Mouse (Mus musculus) forebrain, embryonic 12.5 days (tissue): Measurements from ENCODE around the gene Sec61g. TPM values are rescaled to one million over a fixed set of nuclear protein-coding genes. Genes with fewer than 3 reads are reported as not detected.
"Not testable (repeated sequence)": the region's sequence is repeated elsewhere in the genome, so short reads cannot be mapped to it uniquely, and the experiment has no call there.

Experiments
- ATAC-seq: fragments of 200-750 bp; cut with Nextera tagmentation; 2 replicates; pipeline ENCODE4 v1.8.0; 2017; ENCODE audit warnings: moderate TSS enrichment; ENCODE audit not compliant: low FRiP score
- H3K27ac ChIP-seq: fragments of 300-500 bp; sonication (generic); 2 replicates; pipeline ENCODE4 v1.5.1; 2016; ENCODE audit warnings: mild to moderate bottlenecking
- H3K27me3 ChIP-seq: fragments of 300-500 bp; sonication (generic); 2 replicates; pipeline ENCODE4 v1.6.1; 2016; ENCODE audit warnings: mild to moderate bottlenecking
- H3K36me3 ChIP-seq: fragments of 300-500 bp; sonication (generic); replicated peaks from 2 replicates; pipeline ENCODE4 v1.6.1; 2016; ENCODE audit warnings: mild to moderate bottlenecking
- H3K4me1 ChIP-seq: fragments of 300-500 bp; sonication (generic); 2 replicates; pipeline ENCODE4 v1.6.1; 2016
- H3K4me2 ChIP-seq: fragments of 300-500 bp; sonication (generic); 2 replicates; pipeline ENCODE4 v1.6.1; 2016; ENCODE audit warnings: mild to moderate bottlenecking, moderate library complexity
- H3K4me3 ChIP-seq: fragments of 300-500 bp; sonication (generic); replicated peaks from 2 replicates; pipeline ENCODE4 v1.5.1; 2016; ENCODE audit warnings: mild to moderate bottlenecking
- H3K9ac ChIP-seq: fragments of 300-500 bp; sonication (generic); 2 replicates; pipeline ENCODE4 v1.6.1; 2016; ENCODE audit warnings: mild to moderate bottlenecking
- H3K9me3 ChIP-seq: fragments of 300-500 bp; sonication (generic); 2 replicates; pipeline ENCODE4 v1.6.1; 2016
- WGBS: fragments of 180-500 bp; shearing (Covaris S2); methylation state at CpG from one replicate; pipeline ENCODE4 v1.1.7; 2016; 5-methylcytosine and 5-hydroxymethylcytosine counted together
- polyA plus RNA-seq: library from polyadenylated mRNA; unstranded; fragments of >200 nt; fragmentation: Nextera tagmentation; extraction: Ambion mirVana; gene quantifications from 2 replicates; pipeline ENCODE4 v1.2.1, GENCODE M21; 2016

Sec61g gene
- 38.0 and 40.2 TPM in 2 replicates for polyA plus RNA-seq

DNA sequence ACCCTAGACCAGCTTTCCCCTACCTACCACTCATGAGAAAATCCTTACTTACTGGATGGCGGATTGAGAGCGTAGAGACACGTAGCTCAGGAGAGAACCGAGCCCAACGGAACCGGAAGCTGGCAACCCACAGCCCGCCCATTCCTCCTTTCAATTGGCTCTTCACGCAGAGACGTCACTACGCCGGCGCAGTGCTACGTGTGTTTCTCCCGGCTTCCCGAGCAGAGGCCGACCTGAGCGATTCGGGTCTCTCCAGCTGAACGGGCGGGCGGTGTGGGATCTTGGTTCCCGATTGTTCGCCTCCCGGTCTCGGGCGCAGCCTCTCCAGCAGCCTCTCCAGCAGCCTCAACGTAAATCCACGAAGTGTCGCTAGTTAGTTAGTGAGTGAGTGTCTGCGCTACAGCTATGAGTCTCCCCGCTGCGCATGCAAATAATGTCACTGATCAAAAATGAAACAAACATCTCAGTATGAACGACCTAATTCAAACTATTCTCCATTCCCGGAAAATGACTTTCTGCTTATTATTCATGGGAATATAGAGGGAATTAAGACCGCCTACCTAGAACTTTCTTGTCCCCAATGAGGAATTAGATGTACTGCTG is at the start of gene Sec61g:
TSS of gene Sec61g (minus strand) at position 433 of the 603 bp plus-strand sequence.
- Histone ChIP-seq H3K9ac (peak within 1 kb of the TSS; percentile 93), H3K27ac (peak within 1 kb of the TSS; percentile 94), H3K4me3 (peak within 1 kb of the TSS; percentile 83), H3K9me3 (no peaks in the 10 kb centered on the region), H3K4me1 (peaks cover 7% of the 10 kb centered on the region), H3K36me3 (peaks cover 25% of the 10 kb centered on the region), H3K27me3 (no peaks in the 10 kb centered on the region), H3K4me2 (peak within 1 kb of the TSS; percentile 77)
- peak; percentile 100 for ATAC-seq
- WGBS = 1% methylated on average over 35 of the region's 35 CpGs

DNA sequence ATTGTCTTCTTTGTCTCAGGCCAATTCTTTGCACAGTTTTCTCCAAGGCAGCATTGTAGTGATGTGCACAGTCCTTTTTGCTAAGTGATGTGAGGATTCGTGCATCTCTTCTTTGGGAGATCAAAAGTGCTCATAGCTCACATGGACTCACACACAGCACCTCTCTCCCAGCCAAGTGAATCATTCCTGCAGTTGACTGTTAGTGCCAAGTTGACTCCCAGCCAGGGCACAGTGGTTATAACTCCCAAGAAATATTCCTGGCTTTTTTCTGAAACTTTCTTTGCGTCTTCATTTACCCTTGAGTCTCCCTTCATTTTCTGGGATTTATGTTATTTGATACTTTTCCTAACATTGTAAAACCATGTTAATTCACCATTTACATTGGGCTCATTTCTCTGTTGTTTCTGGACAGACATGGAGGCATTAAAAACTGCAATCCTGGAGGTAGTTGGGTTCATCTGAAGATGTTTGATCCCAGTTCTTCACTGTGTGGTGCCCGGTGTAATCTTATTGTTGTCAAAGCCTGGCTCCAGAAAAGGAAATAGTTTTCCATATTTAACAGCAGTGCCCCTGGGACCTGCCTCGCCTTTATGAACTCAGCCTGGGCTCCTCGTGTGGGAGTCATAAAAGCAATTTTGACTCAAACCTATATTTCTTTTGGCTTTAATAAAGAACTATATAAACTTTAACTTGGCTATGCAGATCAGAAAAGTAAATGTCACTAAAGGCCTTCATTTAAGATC is 38.3 kb upstream of the Sec61g start:
- no peaks in the 10 kb centered on the region for H3K4me1 ChIP-seq
- no peak overlapping the region for H3K9ac ChIP-seq
- H3K9me3 ChIP-seq = no peaks in the 10 kb centered on the region
- H3K27me3 ChIP-seq = no peaks in the 10 kb centered on the region
- no peak overlapping the region for H3K4me3 ChIP-seq
- 87% methylated on average over 5 of the region's 5 CpGs for WGBS
- no peak overlapping the region for H3K4me2 ChIP-seq
- no peaks in the 10 kb centered on the region for H3K36me3 ChIP-seq
- no peak for ATAC-seq
- no peak overlapping the region for H3K27ac ChIP-seq

DNA sequence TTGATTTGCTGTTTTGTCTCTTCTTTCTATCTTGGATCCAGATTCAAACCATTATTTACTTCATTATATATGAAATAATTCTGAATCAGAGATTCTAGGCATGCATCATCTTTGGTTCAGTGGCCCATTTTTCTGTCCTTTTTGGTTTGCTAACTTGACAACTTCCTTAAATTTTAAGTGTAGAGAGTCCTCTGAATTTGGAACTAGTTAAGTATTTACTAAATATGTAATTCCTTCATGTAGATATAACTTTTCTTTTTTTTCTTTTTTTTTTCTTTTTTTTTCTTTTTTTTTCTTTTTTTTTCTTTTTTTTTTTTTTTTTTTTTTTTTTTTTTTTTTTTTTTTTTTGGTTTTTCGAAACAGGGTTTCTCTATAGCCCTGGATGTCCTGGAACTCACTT is 29.1 kb upstream of the Sec61g start:
- no peak overlapping the region for H3K4me2 ChIP-seq
- H3K4me1 ChIP-seq = no peaks in the 10 kb centered on the region
- no peak for ATAC-seq
- H3K4me3 ChIP-seq = no peak overlapping the region
- no peak overlapping the region for H3K27ac ChIP-seq
- no peaks in the 10 kb centered on the region for H3K27me3 ChIP-seq
- H3K9me3 ChIP-seq = no peaks in the 10 kb centered on the region
- H3K36me3 ChIP-seq = no peaks in the 10 kb centered on the region
- WGBS = 100% methylated on average over 1 of the region's 1 CpGs
- H3K9ac ChIP-seq = no peak overlapping the region

DNA sequence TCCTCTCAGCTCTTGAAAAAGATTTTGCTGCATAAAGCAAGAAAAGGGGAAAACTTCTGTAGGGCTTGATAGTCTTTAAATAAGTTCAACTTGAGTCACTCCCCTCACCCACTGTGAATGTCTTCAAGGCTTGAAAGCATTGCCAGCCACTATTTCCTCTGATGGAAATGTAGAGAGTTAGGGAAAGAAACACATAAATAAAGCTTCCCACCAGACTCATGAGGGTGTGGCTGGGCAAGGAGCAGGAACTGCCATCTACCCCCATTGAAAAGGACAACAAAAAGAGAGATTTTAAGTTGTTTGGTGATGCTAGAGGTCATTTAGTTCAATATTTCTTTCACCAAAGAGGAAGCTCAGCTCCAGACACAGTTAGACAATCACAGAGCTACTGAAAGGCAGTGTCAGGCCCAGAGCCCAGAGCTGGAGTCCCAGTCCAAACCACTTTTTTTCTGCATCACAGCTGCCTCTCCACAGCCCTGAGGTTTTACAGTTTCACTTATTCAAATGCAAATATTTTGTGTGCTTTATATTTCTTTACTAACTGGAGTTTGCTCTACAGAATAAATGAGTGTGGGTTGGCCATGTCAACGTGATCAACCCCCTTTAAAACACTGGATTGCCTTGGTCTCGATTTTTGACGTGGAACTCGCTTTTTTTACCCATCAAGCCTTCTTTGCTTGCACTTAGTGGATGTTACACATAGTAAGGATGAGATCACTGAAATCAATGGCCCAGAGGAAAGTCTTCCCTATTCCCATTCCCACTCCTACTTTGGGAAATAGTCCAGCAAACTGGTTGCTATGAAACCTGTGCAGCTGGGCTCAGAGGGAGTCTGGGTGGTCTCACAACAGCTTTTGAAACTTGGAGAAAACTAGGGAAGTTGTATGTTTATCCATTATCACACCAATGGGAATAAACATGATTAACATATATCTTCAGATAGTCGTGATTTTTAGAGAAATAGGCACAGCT is 26.6 kb upstream of the Sec61g start:
- 60% methylated on average over 5 of the region's 5 CpGs for WGBS
- no peak overlapping the region for H3K27ac ChIP-seq
- no peak overlapping the region for H3K4me3 ChIP-seq
- no peak for ATAC-seq
- H3K4me2 ChIP-seq = no peak overlapping the region
- no peak overlapping the region for H3K9ac ChIP-seq
- H3K36me3 ChIP-seq = no peaks in the 10 kb centered on the region
- no peaks in the 10 kb centered on the region for H3K4me1 ChIP-seq
- no peaks in the 10 kb centered on the region for H3K27me3 ChIP-seq
- H3K9me3 ChIP-seq = no peaks in the 10 kb centered on the region

DNA sequence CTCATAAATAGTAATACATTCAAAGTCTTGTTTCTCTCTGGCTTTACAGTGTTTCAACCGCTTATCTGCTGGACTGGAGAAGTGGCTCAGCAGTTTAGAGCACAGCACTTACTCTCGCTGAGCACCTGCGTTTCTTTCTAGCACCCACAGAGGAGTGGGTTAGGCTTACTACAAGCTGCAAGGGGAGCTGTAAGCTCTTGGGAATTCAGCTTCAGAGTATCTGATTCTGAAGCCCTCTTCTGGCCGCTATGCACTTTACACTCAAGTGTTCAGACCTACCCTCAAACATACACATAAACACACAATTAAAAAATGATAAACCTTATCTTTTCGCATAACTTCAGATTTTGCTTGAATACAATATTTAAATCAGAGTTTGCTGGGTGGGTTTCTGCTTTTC is 24.6 kb upstream of the Sec61g start:
- H3K9ac ChIP-seq = no peak overlapping the region
- H3K36me3 ChIP-seq = no peaks in the 10 kb centered on the region
- no peak overlapping the region for H3K4me2 ChIP-seq
- H3K4me3 ChIP-seq = no peak overlapping the region
- no peaks in the 10 kb centered on the region for H3K9me3 ChIP-seq
- H3K27me3 ChIP-seq = no peaks in the 10 kb centered on the region
- ATAC-seq = peak; percentile 65; the same call in 1 of the 2 replicates
- no peak overlapping the region for H3K27ac ChIP-seq
- H3K4me1 ChIP-seq = no peaks in the 10 kb centered on the region
- WGBS = 20% methylated on average over 5 of the region's 5 CpGs

DNA sequence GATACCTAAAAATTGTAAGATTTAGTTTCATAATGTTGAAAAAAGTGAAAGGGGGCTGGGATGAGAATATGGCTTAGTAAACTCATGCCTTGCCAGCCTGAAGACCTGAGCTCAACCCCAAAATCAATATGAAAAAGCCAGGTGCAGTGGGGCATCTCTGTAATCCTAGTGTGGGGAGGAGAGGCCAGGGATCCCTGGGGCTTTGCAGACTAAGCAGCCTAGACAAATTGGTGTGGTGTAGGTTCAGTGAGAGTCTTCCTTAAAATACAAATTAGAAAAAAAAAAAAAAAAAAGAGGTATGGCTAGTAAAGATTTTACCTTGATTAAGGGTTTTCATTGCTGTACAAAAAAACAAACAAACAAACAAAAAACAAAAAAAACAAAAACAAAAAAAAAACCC is 20.6 kb upstream of the Sec61g start:
- Histone ChIP-seq H3K27ac (no peak overlapping the region), H3K9me3 (no peaks in the 10 kb centered on the region), H3K4me3 (no peak overlapping the region), H3K4me2 (no peak overlapping the region), H3K27me3 (no peaks in the 10 kb centered on the region), H3K4me1 (no peaks in the 10 kb centered on the region), H3K36me3 (no peaks in the 10 kb centered on the region), H3K9ac (no peak overlapping the region)
- ATAC-seq = no peak

DNA sequence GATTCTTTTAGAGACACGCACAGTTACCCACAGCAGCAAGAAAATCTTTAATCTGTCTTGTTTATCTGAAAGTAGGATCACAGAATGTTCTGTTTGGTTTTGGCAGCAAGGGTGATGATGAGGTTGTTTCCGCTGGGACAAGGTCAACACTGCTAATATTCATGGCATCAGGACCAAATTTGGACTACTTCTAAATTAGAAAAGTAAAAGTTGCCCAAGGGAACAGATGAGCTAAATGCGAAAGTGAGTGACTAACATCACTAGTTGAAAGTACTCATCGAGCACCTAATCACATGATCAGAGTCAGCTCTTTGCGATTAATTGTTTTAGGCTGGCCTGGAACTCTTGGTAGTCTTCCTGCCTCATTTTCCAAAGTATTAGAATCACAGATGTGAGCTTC is 20.1 kb upstream of the Sec61g start:
- Histone ChIP-seq H3K27me3 (no peaks in the 10 kb centered on the region), H3K9ac (no peak overlapping the region), H3K36me3 (no peaks in the 10 kb centered on the region), H3K27ac (no peak overlapping the region), H3K4me2 (no peak overlapping the region), H3K4me3 (no peak overlapping the region), H3K4me1 (no peaks in the 10 kb centered on the region), H3K9me3 (no peaks in the 10 kb centered on the region)
- ATAC-seq = no peak
- 93% methylated on average over 5 of the region's 5 CpGs for WGBS

DNA sequence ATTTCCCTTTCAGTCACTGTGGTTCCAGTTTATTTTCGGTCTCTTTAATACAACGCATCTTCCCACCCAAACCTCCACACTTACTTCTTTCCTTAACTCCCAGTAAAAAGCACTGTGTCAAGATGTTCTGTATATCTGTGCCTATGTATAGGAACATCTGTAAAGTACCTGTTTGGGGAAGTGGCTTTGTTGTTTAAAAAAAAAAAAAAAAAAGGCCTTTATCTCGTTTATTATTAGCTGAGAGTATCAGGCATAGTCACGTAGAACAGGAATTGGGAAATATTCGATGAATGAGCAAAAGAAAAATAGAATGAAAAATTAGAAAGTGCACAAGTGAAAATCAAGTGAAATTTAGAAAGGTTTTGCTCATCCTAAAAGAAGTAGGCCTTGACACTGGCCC is 19.5 kb upstream of the Sec61g start:
- Histone ChIP-seq H3K4me2 (no peak overlapping the region), H3K27ac (no peak overlapping the region), H3K4me3 (no peak overlapping the region), H3K4me1 (no peaks in the 10 kb centered on the region), H3K36me3 (no peaks in the 10 kb centered on the region), H3K9me3 (no peaks in the 10 kb centered on the region), H3K9ac (no peak overlapping the region), H3K27me3 (no peaks in the 10 kb centered on the region)
- WGBS = 88% methylated on average over 5 of the region's 5 CpGs
- ATAC-seq = no peak

DNA sequence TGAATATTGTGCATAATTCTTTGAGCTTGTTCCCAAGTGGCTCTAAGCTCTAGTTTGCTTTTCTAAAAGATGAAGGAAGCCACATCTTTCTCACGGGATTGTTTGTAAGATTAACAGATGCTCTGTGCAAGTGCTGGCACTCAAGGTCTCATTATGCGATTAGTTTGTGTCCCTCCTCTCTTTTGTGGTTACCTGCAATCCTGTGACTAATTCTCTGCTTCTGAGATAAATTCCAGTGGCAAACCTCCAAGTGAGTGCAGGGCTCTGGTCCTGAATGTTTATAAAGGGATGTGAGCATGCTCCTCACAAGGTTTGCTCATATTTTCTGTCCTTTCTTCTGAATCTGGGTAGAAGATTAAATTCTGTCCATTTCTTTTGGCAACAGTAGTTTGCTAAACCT is 18.2 kb upstream of the Sec61g start:
- Histone ChIP-seq H3K4me3 (no peak overlapping the region), H3K36me3 (no peaks in the 10 kb centered on the region), H3K27ac (no peak overlapping the region), H3K27me3 (no peaks in the 10 kb centered on the region), H3K4me1 (no peaks in the 10 kb centered on the region), H3K9ac (no peak overlapping the region), H3K9me3 (no peaks in the 10 kb centered on the region), H3K4me2 (no peak overlapping the region)
- ATAC-seq = no peak
- 64% methylated on average over 2 of the region's 2 CpGs for WGBS

DNA sequence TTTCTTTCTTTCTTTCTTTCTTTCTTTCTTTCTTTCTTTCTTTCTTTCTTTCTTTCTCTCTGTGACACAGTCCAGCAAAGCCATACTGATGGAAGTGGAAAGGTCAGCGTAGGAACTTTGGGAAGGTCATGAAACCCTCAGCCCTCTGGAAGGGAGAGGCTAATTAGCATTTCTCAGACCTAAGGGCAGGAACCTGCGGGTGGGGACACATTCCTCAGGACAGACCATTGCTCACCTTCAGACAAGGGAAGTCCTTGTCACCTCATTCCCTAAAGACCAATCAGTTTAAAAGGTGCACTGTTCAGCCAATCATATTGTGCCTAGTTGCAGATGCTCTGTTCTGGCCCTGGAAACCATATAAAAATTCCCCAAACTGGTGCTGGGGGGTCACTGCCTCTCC is 17.4 kb upstream of the Sec61g start:
- no peaks in the 10 kb centered on the region for H3K27me3 ChIP-seq
- 46% methylated on average over 2 of the region's 2 CpGs for WGBS
- no peaks in the 10 kb centered on the region for H3K4me1 ChIP-seq
- H3K4me2 ChIP-seq = no peak overlapping the region
- no peak overlapping the region for H3K4me3 ChIP-seq
- H3K27ac ChIP-seq = no peak overlapping the region
- H3K9ac ChIP-seq = no peak overlapping the region
- no peaks in the 10 kb centered on the region for H3K36me3 ChIP-seq
- H3K9me3 ChIP-seq = no peaks in the 10 kb centered on the region
- no peak for ATAC-seq

DNA sequence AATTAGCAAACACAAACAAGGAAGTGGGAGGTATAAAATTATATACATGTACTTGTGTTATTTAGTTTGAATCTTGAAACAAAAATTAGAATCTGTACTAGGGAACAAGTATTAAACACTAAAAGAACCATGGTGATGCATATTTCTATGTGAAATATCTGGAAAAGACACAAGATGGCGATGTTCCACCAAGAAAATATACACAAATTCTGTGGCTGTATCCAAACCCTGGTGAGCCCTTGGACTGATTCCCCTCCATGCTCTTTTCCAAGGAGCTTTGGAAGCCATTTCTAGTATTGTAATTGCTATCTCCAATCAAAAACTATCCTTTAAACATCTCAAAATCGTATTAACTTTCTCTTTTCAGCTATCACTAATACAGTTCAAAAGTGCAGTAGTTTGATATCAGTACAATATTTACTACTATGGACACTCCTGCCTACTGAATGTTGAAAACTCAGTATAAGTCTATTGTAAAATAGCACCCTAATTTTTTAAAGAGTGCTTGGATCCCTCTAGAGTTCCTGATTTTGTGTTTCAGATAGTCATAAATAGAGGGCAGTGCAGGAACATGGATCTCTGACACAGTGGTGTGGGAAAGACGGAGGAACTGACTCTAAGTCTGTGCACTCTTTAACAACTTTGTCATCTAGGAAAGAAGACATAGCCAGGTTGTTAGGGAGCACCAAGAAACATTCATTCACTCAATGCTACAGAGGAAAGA is 16.8 kb upstream of the Sec61g start:
- Histone ChIP-seq H3K9ac (no peak overlapping the region), H3K4me1 (no peaks in the 10 kb centered on the region), H3K27ac (no peak overlapping the region), H3K4me2 (no peak overlapping the region), H3K4me3 (no peak overlapping the region), H3K27me3 (no peaks in the 10 kb centered on the region), H3K9me3 (no peaks in the 10 kb centered on the region), H3K36me3 (no peaks in the 10 kb centered on the region)
- 44% methylated on average over 3 of the region's 3 CpGs for WGBS
- peak; percentile 61 for ATAC-seq

DNA sequence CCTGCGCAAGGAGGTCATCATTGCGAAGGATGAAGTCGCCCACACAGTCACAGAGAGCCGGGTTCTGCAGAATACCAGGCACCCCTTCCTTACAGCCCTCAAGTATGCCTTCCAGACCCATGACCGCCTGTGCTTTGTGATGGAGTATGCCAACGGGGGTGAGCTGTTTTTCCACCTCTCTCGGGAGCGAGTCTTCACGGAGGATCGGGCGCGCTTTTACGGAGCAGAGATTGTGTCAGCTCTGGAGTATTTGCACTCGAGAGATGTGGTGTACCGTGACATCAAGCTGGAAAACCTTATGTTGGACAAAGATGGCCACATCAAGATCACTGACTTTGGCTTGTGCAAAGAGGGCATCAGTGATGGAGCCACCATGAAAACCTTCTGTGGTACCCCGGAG is 6.8 kb upstream of the Sec61g start:
- not testable (repeated sequence) for H3K36me3 ChIP-seq, H3K4me2 ChIP-seq, H3K4me1 ChIP-seq, H3K4me3 ChIP-seq, H3K27ac ChIP-seq, H3K9ac ChIP-seq, H3K9me3 ChIP-seq, ATAC-seq, H3K27me3 ChIP-seq
- whole genome bisulfite sequencing = 96% methylated on average over 16 of the region's 16 CpGs
